10 mouse cellular contexts compared by ENCODE assay signal in genomic region chr5:33529771-33530170, GRCm38 (mm10).
DNase-seq lines count a peak whose midpoint lies in the region; ATAC-seq and TF ChIP-seq lines count a peak whose summit lies in the region.
"Had no signal": no experiment of that assay in that cellular context is flagged by ENCODE, and none has a peak within 500 bp of the region (broad histone marks: within the 10 kb centered on the region; RNA-seq: fewer than 3 reads in every experiment).

No protein-coding gene starts in this region.

- no peak for ATAC-seq in kidney, embryonic 16.5 days (ENCODE audit: low FRiP score, low TSS enrichment)

- no peak for TF ChIP-seq POLR2A in ES-Bruce4 (IDR thresholded peaks at IDR 0.05; ENCODE audit: insufficient read depth, low read length)

- no peak for TF ChIP-seq CTCF in ES-Bruce4 (IDR thresholded peaks at IDR 0.05; ENCODE audit: low read depth, low read length)

- no peak overlapping the region for H3K4me3 ChIP-seq in kidney, embryonic 16.5 days (ENCODE audit: low read length)
- peak overlapping the region; percentile 50 for H3K4me3 ChIP-seq in ES-Bruce4 (ENCODE audit: low read depth, low read length)
- H3K4me3 ChIP-seq: embryonic facial prominence, embryonic 13.5 days had no signal

- no peak overlapping the region for H3K9ac ChIP-seq in kidney, embryonic 16.5 days (replicated peaks; ENCODE audit: low read length)
- peak overlapping the region; percentile 54 for H3K9ac ChIP-seq in ES-Bruce4 (ENCODE audit: low read depth, poor library complexity, severe bottlenecking)
- H3K9ac ChIP-seq: embryonic facial prominence, embryonic 13.5 days had no signal

- peak; percentile 54 for DNase-seq in adrenal gland, adult 2 months
- no peak for DNase-seq in adrenal gland, postnatal 4 days (ENCODE audit: low spot score in 2 of 2)
- no peak for DNase-seq in kidney, adult 18-20 months
- DNase-seq in liver: peak; percentile 10
- no peak for DNase-seq in right cerebral cortex, postnatal 10 days (ENCODE audit: low spot score in 2 of 2)
- DNase-seq in gastrocnemius, postnatal 10 days: no peak
- DNase-seq: cerebellum, adult 11-12 months had no signal

- H3K4me1 ChIP-seq in kidney, embryonic 16.5 days (ENCODE audit: insufficient read depth, low read length): peaks cover 20% of the 10 kb centered on the region
- H3K4me1 ChIP-seq in ES-Bruce4 (ENCODE audit: control insufficient read depth, insufficient read depth, low read length): peaks cover 6% of the 10 kb centered on the region

- no peaks in the 10 kb centered on the region for H3K9me3 ChIP-seq in kidney, embryonic 16.5 days (ENCODE audit: low read length)
- H3K9me3 ChIP-seq in ES-Bruce4 (replicated peaks; ENCODE audit: control insufficient read depth, insufficient read depth, low read length, poor library complexity, severe bottlenecking): no peaks in the 10 kb centered on the region
- H3K9me3 ChIP-seq: embryonic facial prominence, embryonic 13.5 days had no signal

- H3K4me2 ChIP-seq in kidney, embryonic 16.5 days (replicated peaks; ENCODE audit: low read depth, low read length): 0 out of 2 replicates have a peak overlapping the region, but pooled peaks have one; percentile 27
- H3K4me2 ChIP-seq: embryonic facial prominence, embryonic 13.5 days had no signal

- no peaks in the 10 kb centered on the region for H3K36me3 ChIP-seq in kidney, embryonic 16.5 days (ENCODE audit: insufficient read depth, low read length)
- no peaks in the 10 kb centered on the region for H3K36me3 ChIP-seq in ES-Bruce4 (ENCODE audit: control insufficient read depth, insufficient read depth, low read length, poor library complexity, severe bottlenecking)
- H3K36me3 ChIP-seq: embryonic facial prominence, embryonic 13.5 days had no signal

- no peak overlapping the region for H3K27ac ChIP-seq in kidney, embryonic 16.5 days (ENCODE audit: low read length)
- H3K27ac ChIP-seq in ES-Bruce4 (ENCODE audit: insufficient read depth, low read length): peak overlapping the region; percentile 55; the same call in 1 of the 2 replicates
- H3K27ac ChIP-seq: embryonic facial prominence, embryonic 13.5 days had no signal

- WGBS in kidney, embryonic 16.5 days: 14% methylated on average over 13 of the region's 13 CpGs

- TF ChIP-seq EP300 in ES-Bruce4 (IDR thresholded peaks at IDR 0.05; ENCODE audit: insufficient read depth, low read depth, low read length): peak; percentile 74; the same call in 1 of the 2 replicates

- H3K27me3 ChIP-seq in kidney, embryonic 16.5 days (ENCODE audit: insufficient read depth, low read length): peaks cover 29% of the 10 kb centered on the region; the same call in 1 of the 2 replicates
- H3K27me3 ChIP-seq in ES-Bruce4 (ENCODE audit: control insufficient read depth, insufficient read depth, low read length, poor library complexity, severe bottlenecking): no peaks in the 10 kb centered on the region

Comparison
In these comparisons a context has a peak if more than half of its experiments do, and no peak if none do; other contexts are left out.
1. DNase-seq: peak in adrenal gland, adult 2 months (single experiment) and liver (single experiment); none in adrenal gland, postnatal 4 days (0 of 2), kidney, adult 18-20 months (single experiment), right cerebral cortex, postnatal 10 days (0 of 2) and gastrocnemius, postnatal 10 days (single experiment).